Mouse (Mus musculus) limb, embryonic 13.5 days (tissue): ENCODE results near the gene Gm17622. TPM values are rescaled to one million over a fixed set of nuclear protein-coding genes. Genes with fewer than 3 reads are reported as not detected.

ENCODE experiments used
- ATAC-seq: fragments of 200-750 bp; cut with Nextera tagmentation; 2 replicates; pipeline ENCODE4 v1.8.0; 2017; ENCODE audit warnings: low read depth, moderate number of reproducible peaks, moderate TSS enrichment; ENCODE audit not compliant: low FRiP score
- H3K27ac ChIP-seq: fragments of 300-500 bp; sonication (generic); 2 replicates; pipeline ENCODE4 v1.5.1; 2015; ENCODE audit warnings: inconsistent platforms, mild to moderate bottlenecking, moderate library complexity
- H3K27me3 ChIP-seq: fragments of 300-500 bp; sonication (generic); 2 replicates; pipeline ENCODE4 v1.6.1; 2015; ENCODE audit warnings: mild to moderate bottlenecking, inconsistent platforms
- H3K36me3 ChIP-seq: fragments of 300-500 bp; sonication (generic); 2 replicates; pipeline ENCODE4 v1.6.1; 2015; ENCODE audit warnings: inconsistent platforms, mild to moderate bottlenecking, moderate library complexity
- H3K4me1 ChIP-seq: fragments of 300-500 bp; sonication (generic); 2 replicates; pipeline ENCODE4 v1.6.1; 2015; ENCODE audit warnings: inconsistent platforms
- H3K4me2 ChIP-seq: fragments of 300-500 bp; sonication (generic); replicated peaks from 2 replicates; pipeline ENCODE4 v1.6.1; 2015; ENCODE audit warnings: inconsistent platforms, mild to moderate bottlenecking, moderate library complexity
- H3K4me3 ChIP-seq: fragments of 300-500 bp; sonication (generic); 2 replicates; pipeline ENCODE4 v1.5.1; 2015; ENCODE audit warnings: moderate library complexity, mild to moderate bottlenecking, inconsistent platforms
- H3K9ac ChIP-seq: fragments of 300-500 bp; sonication (generic); 2 replicates; pipeline ENCODE4 v1.6.1; 2015; ENCODE audit warnings: mild to moderate bottlenecking, inconsistent platforms
- H3K9me3 ChIP-seq: fragments of 300-500 bp; sonication (generic); 2 replicates; pipeline ENCODE4 v1.6.1; 2016; ENCODE audit warnings: inconsistent platforms
- WGBS: fragments of 180-500 bp; shearing (Covaris S2); methylation state at CpG from one replicate; pipeline ENCODE4 v1.1.7; 2015; 5-methylcytosine and 5-hydroxymethylcytosine counted together
- polyA plus RNA-seq: library from polyadenylated mRNA; unstranded; fragments of >200 nt; fragmentation: Nextera tagmentation; extraction: Ambion mirVana; gene quantifications from 2 replicates; pipeline ENCODE4 v1.2.1, GENCODE M21; 2015

The Gm17622 gene
- polyA plus RNA-seq, 1 experiment from 2014 or later: not detected

DNA sequence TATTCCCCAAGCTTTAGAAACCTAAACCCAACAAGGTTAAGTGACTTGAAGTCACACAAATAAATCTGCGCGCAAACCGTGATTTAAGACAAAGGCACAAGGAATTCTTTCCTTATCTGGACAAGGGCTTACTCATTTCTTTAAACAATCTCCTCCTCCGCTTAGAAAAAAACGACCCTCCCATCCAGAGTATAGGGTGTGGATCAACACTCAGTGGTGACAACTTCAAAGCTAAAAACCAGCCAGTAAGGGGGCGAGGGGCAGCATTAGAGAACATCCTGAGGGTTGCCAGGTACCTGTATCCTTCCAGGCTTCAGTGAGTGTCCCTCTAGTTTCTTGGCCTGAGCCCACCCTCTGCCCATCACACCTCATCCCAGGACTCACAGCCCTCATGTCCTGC lies 20.0 kb upstream of the Gm17622 start:
- H3K4me1 ChIP-seq: peaks cover under 1% of the 10 kb centered on the region; the same call in 1 of the 2 replicates

DNA sequence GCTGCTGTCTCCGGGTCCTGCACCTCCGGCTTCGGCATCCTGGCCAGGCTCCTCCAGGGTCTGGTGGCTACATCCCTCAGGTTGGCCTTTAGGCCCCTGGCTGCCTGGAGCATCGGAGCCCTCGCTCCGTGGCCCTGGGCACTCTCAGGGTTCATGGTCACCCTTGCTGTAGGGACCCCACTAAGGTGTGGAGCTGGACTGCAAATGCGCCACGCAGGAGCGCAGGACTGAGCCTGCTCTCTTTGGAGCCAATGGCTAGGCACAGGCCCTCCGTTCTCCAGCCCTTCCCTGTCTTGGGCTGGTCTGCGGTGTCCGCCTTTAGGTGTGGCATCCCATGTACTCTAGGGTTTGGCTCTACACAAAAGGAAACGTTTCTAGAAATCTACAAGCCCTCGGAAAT lies 19.6 kb upstream of the Gm17622 start, which contains the start of gene Ankdd1b:
TSS of gene Ankdd1b (minus strand) at position 242 of the 400 bp plus-strand sequence.
- no peak within 1 kb of the TSS for H3K4me2 ChIP-seq
- H3K4me3 ChIP-seq: no peak within 1 kb of the TSS
- H3K9ac ChIP-seq: no peak within 1 kb of the TSS
- H3K9me3 ChIP-seq: no peaks in the 10 kb centered on the region
- no peaks in the 10 kb centered on the region for H3K36me3 ChIP-seq
- H3K27ac ChIP-seq: no peak within 1 kb of the TSS
- H3K27me3 ChIP-seq: no peaks in the 10 kb centered on the region
- no peak for ATAC-seq
- 86% methylated on average over 14 of the region's 14 CpGs for whole genome bisulfite sequencing
- peaks cover 2% of the 10 kb centered on the region; the same call in 1 of the 2 replicates for H3K4me1 ChIP-seq

More for the DNA sequence above, 20.0 kb upstream of the Gm17622 start:
- 81% methylated on average over 6 of the region's 6 CpGs for WGBS
- no peak overlapping the region for H3K9ac ChIP-seq
- H3K9me3 ChIP-seq: no peaks in the 10 kb centered on the region
- no peaks in the 10 kb centered on the region for H3K36me3 ChIP-seq
- no peak overlapping the region for H3K4me2 ChIP-seq
- ATAC-seq: no peak
- no peak overlapping the region for H3K27ac ChIP-seq
- no peaks in the 10 kb centered on the region for H3K27me3 ChIP-seq
- no peak overlapping the region for H3K4me3 ChIP-seq

DNA sequence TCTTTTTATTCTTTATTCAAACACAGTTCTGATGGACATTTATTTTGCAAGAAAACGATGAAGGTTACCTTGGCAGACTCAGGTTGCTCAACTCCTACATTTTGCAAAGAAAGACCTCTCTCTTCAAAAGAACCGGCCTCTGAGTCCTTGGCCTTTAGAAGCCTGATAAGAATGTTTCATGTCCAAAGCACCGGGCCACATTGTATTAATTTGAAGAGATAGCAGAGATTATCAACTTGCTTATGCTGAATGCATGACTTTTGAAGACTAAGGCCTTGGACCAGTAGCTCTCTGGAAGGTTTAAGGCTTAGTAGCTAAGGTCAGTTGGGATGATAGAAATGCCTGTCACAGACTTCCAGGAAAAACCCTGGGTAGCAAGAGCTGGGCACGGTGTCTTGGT lies 13.3 kb upstream of the Gm17622 start:
- no peak overlapping the region for H3K4me2 ChIP-seq

DNA sequence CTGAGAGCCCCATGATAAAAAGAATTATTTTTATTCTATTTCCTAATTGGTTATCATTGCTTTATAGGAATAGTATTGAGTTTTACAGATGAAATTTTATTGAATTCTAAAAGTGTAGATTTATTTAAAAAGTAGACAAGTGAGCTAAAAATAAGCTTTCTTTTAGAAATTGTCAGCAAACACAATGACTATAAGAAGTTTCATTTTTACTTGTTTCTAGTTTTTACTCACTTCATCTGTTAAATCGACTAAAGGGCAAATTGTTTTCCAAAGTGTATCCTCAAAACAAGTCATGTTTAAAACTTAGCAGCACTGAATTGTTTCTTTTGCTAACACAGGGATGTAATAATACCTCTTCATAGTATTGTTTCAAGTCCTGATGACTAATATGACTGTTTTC lies 11.5 kb upstream of the Gm17622 start:
- ATAC-seq: no peak
- 91% methylated on average over 1 of the region's 1 CpGs for WGBS
- Histone ChIP-seq H3K27me3 (no peaks in the 10 kb centered on the region), H3K4me3 (no peak overlapping the region), H3K36me3 (peaks cover 12% of the 10 kb centered on the region), H3K27ac (no peak overlapping the region), H3K9me3 (no peaks in the 10 kb centered on the region), H3K4me2 (no peak overlapping the region), H3K4me1 (peaks cover 2% of the 10 kb centered on the region; the same call in 1 of the 2 replicates), H3K9ac (no peak overlapping the region)

More for the DNA sequence above, 13.3 kb upstream of the Gm17622 start:
- no peaks in the 10 kb centered on the region for H3K27me3 ChIP-seq
- no peak for ATAC-seq
- H3K4me1 ChIP-seq: peaks cover 2% of the 10 kb centered on the region; the same call in 1 of the 2 replicates
- H3K4me3 ChIP-seq: no peak overlapping the region
- H3K9ac ChIP-seq: no peak overlapping the region
- WGBS: 95% methylated on average over 4 of the region's 4 CpGs
- no peaks in the 10 kb centered on the region for H3K9me3 ChIP-seq
- H3K27ac ChIP-seq: no peak overlapping the region
- H3K36me3 ChIP-seq: 0 out of 2 replicates have a peak, but pooled peaks cover 5% of the 10 kb centered on the region

DNA sequence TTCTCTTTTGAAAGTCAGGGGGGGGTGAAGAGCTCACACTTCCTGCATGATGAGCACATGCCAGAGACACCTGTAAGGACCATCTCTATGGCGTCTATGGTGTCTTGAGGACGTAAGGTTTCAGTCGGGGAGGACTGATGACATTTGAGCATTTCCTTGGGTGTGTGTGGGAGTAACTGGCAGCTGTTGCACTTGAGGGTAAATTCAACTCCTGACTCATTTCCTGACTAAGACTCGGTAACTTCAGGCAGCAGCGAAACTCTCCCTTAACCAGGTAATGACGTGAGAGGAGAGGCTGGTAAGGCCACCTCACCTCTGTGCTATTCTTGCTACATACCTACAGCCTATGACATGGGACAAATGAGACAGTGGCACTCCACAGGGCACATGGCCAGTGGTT lies 3.3 kb upstream of the Gm17622 start:
- WGBS: 91% methylated on average over 6 of the region's 6 CpGs
- peaks cover 40% of the 10 kb centered on the region for H3K36me3 ChIP-seq

DNA sequence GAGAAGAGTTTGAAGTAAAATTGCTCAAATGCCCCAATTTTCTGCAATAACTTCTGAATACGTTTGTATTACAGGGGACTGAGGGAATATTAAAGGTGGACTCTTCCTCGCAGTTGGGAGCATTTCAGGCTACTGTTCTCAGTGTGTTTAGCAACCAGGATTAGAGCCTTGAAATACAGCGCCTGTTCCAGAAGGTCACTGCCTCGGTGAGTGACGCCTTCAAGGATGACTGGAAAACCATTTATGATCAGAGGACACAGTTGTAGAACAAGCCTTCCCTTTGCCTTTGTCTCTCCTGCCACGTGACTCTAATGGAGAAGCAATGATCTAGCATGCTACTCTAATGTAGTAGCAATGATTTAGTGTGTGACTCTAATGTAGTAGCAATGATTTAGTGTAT lies 2.6 kb upstream of the Gm17622 start:
- H3K4me2 ChIP-seq: no peak overlapping the region
- 86% methylated on average over 6 of the region's 6 CpGs for WGBS
- H3K4me1 ChIP-seq: no peaks in the 10 kb centered on the region
- no peak for ATAC-seq
- no peak overlapping the region for H3K9ac ChIP-seq
- H3K27ac ChIP-seq: no peak overlapping the region
- no peaks in the 10 kb centered on the region for H3K27me3 ChIP-seq
- H3K36me3 ChIP-seq: peaks cover 39% of the 10 kb centered on the region
- H3K4me3 ChIP-seq: no peak overlapping the region
- H3K9me3 ChIP-seq: no peaks in the 10 kb centered on the region; the same call in 1 of the 2 replicates

More for the DNA sequence above, 3.3 kb upstream of the Gm17622 start:
- H3K27me3 ChIP-seq: no peaks in the 10 kb centered on the region
- no peak overlapping the region for H3K4me3 ChIP-seq
- H3K4me1 ChIP-seq: no peaks in the 10 kb centered on the region
- H3K4me2 ChIP-seq: no peak overlapping the region
- no peaks in the 10 kb centered on the region; the same call in 1 of the 2 replicates for H3K9me3 ChIP-seq
- no peak overlapping the region for H3K9ac ChIP-seq
- H3K27ac ChIP-seq: no peak overlapping the region
- ATAC-seq: no peak

DNA sequence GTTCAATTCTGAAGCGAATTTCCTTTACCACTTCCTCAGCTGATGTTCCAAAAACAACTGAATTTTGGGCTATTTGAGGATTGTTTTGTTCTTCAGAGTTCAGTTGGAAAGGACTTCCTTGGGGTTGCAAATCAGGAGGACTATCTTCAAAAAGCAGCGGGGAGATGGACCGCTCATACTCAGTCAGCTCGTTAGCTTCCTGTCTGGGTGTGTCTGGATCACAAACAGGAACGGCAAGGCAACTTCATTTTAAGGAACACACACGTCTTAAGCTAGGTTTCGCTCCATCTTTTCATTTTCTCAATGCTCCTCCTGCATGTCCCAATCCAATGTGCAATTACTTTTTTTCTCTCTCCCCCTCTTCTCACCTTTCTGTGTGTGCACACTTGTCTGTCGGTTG lies 6.1 kb downstream of the Gm17622 start:
- H3K27ac ChIP-seq: no peak overlapping the region
- H3K36me3 ChIP-seq: peaks cover 17% of the 10 kb centered on the region; the same call in 1 of the 2 replicates
- H3K4me2 ChIP-seq: no peak overlapping the region
- no peak overlapping the region for H3K9ac ChIP-seq
- H3K4me3 ChIP-seq: no peak overlapping the region
- H3K27me3 ChIP-seq: no peaks in the 10 kb centered on the region
- ATAC-seq: no peak
- 82% methylated on average over 8 of the region's 8 CpGs for WGBS
- no peaks in the 10 kb centered on the region for H3K4me1 ChIP-seq
- H3K9me3 ChIP-seq: no peaks in the 10 kb centered on the region

DNA sequence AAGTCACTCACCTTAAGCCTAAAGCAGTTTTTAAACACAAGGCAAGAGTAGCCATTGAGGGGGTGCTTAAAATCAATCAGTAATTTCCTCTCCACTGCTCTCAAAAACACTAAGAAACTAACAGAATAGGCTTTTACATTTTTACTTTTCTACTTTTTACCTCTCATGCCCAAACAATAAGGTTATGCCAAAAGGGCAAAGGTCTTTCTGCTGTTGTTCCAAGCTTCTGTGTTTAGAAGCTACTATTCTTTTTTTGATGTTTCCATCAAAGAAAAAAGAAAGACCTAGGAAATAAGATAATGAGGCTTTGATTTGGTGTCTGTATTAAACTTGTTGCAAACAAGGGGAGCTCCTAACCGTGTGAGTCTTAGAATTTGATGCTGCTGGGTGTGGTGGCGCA lies 9.4 kb downstream of the Gm17622 start:
- no peak overlapping the region for H3K4me3 ChIP-seq
- no peaks in the 10 kb centered on the region for H3K27me3 ChIP-seq
- H3K36me3 ChIP-seq: peaks cover 12% of the 10 kb centered on the region; the same call in 1 of the 2 replicates
- H3K27ac ChIP-seq: no peak overlapping the region
- H3K4me1 ChIP-seq: no peaks in the 10 kb centered on the region
- no peak overlapping the region for H3K4me2 ChIP-seq
- WGBS: 85% methylated on average over 2 of the region's 2 CpGs
- H3K9ac ChIP-seq: no peak overlapping the region
- no peak for ATAC-seq
- no peaks in the 10 kb centered on the region for H3K9me3 ChIP-seq

DNA sequence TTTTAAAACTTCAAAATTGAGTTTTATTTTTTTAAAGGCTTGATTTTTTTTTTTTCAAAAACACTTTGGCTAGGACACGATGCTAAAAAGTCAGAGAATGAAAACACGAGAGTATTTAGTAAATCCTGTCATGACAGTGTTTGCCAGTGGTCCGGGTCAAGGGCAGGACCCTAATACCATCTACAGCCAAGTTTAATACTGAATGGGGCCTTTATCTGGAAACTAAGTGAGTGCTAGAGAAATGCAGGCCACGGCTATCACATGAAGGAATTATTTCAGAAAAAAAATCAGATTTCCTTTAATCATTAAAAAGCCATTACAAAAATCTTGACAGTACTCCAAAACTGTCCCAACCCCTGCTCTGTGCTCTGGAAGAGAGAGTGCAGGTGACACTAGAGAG lies 15.1 kb downstream of the Gm17622 start:
- Histone ChIP-seq H3K36me3 (peaks cover 3% of the 10 kb centered on the region; the same call in 1 of the 2 replicates), H3K4me3 (no peak overlapping the region), H3K4me1 (no peaks in the 10 kb centered on the region), H3K27me3 (no peaks in the 10 kb centered on the region), H3K9me3 (no peaks in the 10 kb centered on the region), H3K4me2 (no peak overlapping the region), H3K27ac (no peak overlapping the region), H3K9ac (no peak overlapping the region)
- no peak for ATAC-seq
- 87% methylated on average over 4 of the region's 4 CpGs for WGBS

DNA sequence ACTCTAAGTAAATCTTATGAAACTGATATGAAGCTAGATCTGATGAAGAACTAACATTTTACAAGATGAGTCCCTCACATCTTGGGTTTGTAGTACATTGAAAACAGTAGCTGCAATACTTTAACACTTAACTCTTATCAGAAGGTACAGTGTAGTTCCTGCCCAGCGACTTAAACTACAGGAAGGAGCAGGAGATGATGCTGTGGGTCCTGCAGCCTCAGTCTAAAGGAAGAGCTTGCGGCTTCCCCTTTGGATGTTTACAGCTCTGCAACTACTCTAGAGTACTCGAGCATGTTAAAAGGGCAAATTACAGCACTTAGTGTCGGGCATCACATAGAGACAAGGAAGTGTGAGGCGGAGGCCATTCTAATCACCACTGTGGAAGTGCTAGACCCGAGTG lies 15.8 kb downstream of the Gm17622 start:
- Histone ChIP-seq H3K9ac (no peak overlapping the region), H3K4me2 (no peak overlapping the region), H3K4me1 (no peaks in the 10 kb centered on the region), H3K9me3 (no peaks in the 10 kb centered on the region), H3K27me3 (no peaks in the 10 kb centered on the region), H3K4me3 (no peak overlapping the region), H3K36me3 (no peaks in the 10 kb centered on the region), H3K27ac (no peak overlapping the region)
- WGBS: 63% methylated on average over 6 of the region's 6 CpGs
- no peak for ATAC-seq

DNA sequence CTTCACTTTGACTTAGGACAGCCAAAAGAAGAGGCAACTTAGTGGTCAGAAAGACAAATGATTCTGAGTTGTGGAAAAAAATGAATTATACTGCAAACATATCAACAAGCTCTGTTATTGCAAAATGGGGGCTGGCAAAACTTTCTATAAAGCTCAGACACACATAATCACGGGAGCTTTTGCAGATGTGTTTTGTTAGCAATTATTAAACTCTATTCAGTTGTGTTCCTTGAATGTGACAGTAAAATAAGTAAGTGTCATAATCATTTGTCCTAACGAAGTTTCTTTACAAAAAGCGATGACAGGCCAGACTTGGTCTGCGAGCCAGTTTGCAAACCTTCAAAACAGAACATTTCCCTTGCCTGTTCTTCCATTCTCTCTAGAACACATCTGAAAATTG lies 17.0 kb downstream of the Gm17622 start:
- H3K4me2 ChIP-seq: no peak overlapping the region
- no peaks in the 10 kb centered on the region for H3K36me3 ChIP-seq
- H3K27ac ChIP-seq: no peak overlapping the region
- H3K9ac ChIP-seq: no peak overlapping the region
- no peak for ATAC-seq
- no peaks in the 10 kb centered on the region for H3K9me3 ChIP-seq
- no peaks in the 10 kb centered on the region for H3K27me3 ChIP-seq
- 82% methylated on average over 4 of the region's 4 CpGs for WGBS
- 0 out of 2 replicates have a peak, but pooled peaks cover 3% of the 10 kb centered on the region for H3K4me1 ChIP-seq
- H3K4me3 ChIP-seq: no peak overlapping the region

DNA sequence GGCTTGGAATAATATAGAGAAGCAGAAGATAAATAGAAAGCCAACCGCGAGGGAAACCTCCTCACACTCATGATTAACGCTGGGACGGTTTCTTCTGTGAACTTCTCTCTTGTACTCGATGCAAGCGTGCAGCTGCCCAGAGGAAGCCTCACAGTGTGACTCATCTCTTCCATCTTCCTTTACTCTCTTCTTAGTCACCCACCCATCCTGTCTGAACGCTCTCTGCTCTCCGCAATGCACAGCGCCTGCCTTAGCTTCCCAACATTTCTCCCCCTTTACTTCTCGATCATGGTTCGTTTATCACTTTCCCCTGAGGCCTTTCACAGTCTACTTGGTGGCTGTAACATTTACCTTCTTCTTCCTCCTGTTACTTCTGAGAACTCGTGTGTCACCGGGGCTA lies 20.1 kb downstream of the Gm17622 start:
- no peak overlapping the region for H3K4me2 ChIP-seq
- no peak overlapping the region for H3K4me3 ChIP-seq
- ATAC-seq: no peak
- no peaks in the 10 kb centered on the region for H3K27me3 ChIP-seq
- 0 out of 2 replicates have a peak, but pooled peaks cover 3% of the 10 kb centered on the region for H3K4me1 ChIP-seq
- no peaks in the 10 kb centered on the region for H3K36me3 ChIP-seq
- no peak overlapping the region for H3K27ac ChIP-seq
- WGBS: 77% methylated on average over 13 of the region's 13 CpGs
- no peaks in the 10 kb centered on the region for H3K9me3 ChIP-seq
- no peak overlapping the region for H3K9ac ChIP-seq

DNA sequence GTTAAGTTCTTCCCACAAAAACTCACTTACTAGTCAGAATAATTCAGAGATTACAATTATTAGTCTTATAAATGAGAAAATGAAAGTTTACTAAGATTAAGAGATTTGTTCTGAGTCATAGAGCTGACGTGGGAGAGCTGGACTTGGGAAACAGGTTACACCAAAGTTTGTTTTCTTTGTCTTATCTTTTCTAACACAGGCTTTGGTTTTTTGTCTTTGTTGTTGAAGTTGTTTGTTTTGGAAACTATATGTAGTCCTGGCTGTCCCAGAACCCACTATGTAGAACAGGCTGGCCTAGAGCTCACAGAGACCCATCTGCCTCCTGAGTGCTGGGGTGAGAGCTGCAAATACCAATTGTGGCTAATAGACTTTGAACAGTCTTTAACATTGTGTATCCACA lies 20.7 kb downstream of the Gm17622 start:
- no peak overlapping the region for H3K4me2 ChIP-seq
- no peak for ATAC-seq
- no peak overlapping the region for H3K27ac ChIP-seq
- no peaks in the 10 kb centered on the region for H3K9me3 ChIP-seq
- H3K4me1 ChIP-seq: 0 out of 2 replicates have a peak, but pooled peaks cover 3% of the 10 kb centered on the region
- H3K4me3 ChIP-seq: no peak overlapping the region
- no peak overlapping the region for H3K9ac ChIP-seq
- no peaks in the 10 kb centered on the region for H3K36me3 ChIP-seq
- 77% methylated on average over 1 of the region's 1 CpGs for WGBS
- H3K27me3 ChIP-seq: no peaks in the 10 kb centered on the region
